Mouse (Mus musculus) c-Kit-positive CD71-positive TER-119-positive erythroid progenitor cells, embryonic 14.5 days (primary cell): ENCODE results near the gene Msx3.

ENCODE experiments used
- DNase-seq: peaks from one replicate; pipeline ENCODE4 v3.0.0-alpha.2; 2013; ENCODE audit warnings: low spot score

Msx3 gene

DNA sequence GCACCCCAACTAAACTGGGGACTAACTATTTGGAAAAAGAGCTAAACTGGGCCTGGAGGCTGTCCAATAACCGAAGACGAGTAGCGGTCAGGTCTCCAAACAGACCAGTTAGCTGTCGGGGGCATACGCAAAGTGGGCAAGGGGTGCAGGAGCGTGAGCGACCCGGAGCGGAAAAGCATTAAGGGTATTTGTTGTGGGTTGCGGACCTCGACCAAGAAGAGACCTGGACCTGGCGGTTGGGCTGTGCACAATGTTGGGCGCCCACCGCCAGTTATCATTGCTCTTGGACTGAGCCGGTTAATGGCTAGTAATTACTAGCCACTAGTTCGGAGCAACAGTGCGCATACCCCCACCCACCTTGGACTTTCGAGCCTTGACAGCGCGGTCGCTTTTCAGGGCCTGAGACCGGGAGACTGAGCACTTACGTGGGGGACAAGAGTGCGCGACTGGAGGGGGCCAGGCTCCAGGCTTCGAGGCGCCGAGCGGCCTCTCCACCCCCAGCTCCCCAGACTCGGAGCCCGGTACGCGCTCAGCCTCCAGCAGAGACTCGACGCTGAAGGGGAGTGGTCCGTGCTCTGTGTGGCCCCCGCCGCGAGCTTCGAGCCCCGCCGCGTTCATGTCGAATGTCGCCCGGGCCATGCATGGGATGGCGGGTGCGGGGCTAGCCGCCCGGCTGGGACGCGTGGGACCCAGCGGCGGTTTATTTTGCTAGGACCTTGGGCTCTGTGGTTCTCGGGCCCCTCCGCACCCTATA, at the start of gene Msx3:
TSS of gene Msx3 (minus strand) at position 729 of the 754 bp plus-strand sequence.
- no peak for DNase-seq

DNA sequence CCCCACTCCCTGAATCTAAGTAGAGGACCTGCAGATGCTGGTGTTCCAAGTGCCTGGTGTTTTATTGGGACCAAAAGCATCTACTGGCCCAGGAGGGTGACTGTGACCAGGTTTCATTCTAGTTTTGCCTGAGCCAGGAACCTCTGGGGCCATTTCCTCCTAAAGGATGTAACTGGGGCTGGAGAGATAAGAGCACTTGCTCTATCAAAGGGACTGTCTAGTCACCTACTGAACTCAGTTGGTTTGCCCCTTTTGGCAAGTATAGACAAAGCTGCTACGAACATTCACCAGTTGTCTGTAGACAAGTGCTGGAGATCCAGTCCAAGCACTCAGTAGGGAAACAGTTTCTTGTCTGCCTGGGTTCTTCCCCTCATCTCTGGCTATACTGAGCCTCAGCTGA, 49.6 kb upstream of the Msx3 start:
- DNase-seq = no peak

DNA sequence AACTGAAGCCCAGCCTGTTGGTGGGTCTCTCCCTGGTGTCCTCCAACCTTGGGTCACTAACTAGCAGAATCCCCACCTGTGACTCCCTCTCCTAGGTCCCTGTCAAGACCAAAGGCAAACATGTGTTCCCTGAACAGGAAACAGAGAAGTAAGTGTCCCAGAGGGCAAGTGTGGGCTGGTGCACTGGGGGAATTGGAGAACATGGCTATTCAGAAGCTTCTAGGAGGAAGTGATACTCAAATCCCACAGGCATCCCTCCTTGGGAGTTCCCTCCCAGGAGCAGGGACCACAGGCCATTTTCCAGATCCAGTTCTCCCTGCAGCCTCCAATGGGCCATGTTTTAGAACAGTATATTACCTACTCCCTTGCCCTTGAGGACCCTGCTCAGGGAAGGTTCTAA, 47.2 kb upstream of the Msx3 start:
- DNase-seq = no peak

DNA sequence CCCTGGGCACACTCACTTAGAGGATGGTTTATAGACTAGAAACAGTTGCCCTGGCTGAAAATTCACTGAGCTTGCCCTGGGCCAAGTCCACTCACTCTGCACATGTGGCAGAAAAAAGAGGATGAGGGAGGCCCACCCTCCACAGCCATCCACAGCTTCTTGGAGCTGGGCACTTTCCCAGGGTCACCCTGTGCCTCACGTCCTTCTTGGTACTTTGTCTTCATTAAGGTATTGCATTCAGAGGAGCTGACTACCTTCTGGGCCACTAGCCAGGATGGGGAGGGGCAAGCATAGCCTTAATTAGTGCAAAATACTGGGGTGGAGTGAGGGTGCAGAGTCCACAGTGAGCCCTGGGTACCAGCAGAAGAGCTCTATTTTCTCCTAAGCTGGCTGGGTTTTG, 46.7 kb upstream of the Msx3 start:
- no peak for DNase-seq

DNA sequence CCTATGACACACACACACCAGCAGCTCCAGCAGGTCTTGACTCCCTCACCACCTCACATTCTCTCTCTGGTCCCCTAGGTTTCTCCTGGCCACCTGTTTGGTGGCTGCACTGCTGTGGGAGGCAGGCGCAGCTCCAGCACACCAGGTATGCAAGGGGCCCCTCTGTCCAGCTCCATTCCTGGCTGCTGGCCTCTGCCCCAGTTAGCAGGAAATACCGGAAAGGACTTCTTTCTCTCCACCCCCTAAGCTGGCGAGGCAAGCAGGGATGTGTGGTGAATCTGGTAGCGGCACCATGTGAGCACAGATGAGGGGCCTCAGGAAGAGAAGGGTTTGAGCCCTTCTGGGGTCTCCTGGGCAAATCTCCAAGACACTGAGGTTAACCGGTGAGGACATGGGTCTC, 46.1 kb upstream of the Msx3 start:
- no peak for DNase-seq

DNA sequence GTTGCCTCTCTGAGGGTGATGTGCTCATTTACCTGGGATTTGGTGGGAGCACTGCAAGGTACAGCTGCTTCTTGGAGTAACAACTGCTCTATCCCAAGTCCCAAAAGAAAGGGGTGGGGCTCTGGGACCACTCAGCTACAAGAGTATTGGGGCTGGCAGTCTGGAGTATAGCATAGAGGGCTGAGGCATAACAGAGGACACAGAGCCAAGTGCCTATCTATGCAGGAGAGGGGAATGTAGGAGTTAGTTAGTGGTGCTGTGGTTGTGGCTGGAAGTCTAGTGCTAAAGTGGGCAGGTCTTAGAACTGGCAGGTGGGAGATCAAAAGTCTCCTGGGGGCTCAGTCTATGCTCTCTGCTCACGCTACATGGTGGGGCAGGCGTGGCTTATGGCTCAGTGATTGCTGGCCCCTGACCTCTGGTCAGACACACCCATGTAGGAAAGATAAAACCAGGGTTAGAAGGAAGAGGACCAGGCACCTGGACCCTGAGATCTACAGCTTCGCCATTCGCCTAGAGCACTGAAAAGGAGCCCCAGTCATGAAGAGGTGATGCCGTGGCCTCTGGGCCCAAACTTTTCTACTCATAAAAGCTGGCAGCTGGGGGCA, 44.1 kb upstream of the Msx3 start, which contains the start of gene Prap1:
TSS of gene Prap1 (plus strand) at position 472 of the 605 bp plus-strand sequence.
- DNase-seq = no peak

DNA sequence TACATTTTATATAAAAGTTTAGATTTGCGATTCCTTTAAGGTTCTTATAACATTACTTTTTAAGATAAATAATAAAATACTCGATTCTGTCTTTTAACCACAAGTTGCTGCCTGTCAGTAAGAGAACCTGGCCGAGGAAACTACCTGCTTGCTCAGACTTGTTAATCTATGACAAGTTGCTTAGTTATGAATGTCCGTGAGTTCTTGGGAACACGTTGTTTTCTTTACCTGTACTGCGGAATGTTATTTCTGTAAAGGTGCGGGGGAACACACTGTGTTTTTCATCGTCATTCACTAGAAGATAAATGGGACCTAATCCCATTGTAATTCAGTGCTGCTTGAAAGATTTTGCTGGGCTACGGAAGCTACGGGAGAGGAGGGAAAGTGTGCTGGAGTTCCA, 41.7 kb upstream of the Msx3 start:
- no peak for DNase-seq

DNA sequence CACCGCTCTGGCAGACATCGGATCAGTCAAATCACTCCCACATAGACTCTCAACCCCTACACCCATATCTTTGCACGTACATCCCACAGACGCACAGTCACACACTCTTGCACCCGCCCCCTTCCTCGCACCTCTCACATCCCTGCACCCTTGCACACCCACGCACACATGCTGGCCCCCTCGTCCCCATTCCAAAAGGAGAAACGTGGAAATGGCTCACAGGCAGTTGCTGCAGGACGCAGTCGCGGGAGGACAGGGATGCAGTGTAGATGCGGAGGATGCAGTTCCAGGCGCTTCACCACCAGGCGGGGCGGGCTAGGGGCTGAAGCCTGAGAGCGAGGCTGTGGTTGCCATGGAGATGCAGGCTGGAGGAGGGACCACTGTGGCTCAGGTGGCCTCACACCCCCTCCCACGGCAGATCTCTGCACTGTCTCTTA, 33.4 kb upstream of the Msx3 start, which contains the start of gene Caly:
TSS of gene Caly (minus strand) at position 307 of the 437 bp plus-strand sequence.
- DNase-seq = no peak

DNA sequence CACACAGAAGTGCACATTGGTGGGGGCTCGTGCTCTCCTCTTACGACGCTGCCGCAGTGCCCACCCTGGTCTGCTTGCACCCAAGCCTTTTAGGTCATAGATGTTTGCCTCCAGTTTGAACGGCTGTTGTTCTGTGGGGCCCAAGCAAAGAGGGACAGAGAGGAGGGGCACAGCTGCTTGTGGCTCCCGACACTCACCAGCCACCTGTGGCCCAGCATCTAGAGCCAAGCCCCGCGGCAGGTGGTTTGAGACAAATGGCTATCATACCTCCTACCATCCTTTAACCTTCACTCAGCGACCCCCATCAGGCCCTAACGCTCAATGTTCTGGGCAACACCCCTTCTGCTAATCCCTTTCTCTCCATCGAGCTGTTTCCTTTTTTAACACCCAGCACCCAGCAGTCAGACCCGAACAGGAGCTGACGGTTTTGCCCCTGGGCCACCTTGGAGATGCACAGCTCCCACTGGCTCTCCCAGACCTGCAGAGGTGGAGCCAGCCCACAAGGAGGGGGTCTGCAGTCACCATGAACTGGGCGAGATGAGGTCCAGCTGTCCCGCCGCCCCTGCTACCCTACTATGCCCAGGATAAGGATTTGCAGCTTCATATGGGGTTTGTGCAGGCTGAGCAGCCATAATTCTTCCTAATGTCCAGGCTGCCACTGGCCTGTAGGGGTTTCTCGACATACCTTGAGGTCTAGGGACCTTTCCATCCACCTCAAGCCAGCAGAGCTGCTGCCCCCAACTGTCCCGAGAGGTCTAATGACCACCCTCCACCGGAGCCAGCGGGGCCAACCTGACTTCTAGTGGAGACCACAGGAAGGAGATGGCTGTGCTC, 32.7 kb upstream of the Msx3 start:
- no peak for DNase-seq

DNA sequence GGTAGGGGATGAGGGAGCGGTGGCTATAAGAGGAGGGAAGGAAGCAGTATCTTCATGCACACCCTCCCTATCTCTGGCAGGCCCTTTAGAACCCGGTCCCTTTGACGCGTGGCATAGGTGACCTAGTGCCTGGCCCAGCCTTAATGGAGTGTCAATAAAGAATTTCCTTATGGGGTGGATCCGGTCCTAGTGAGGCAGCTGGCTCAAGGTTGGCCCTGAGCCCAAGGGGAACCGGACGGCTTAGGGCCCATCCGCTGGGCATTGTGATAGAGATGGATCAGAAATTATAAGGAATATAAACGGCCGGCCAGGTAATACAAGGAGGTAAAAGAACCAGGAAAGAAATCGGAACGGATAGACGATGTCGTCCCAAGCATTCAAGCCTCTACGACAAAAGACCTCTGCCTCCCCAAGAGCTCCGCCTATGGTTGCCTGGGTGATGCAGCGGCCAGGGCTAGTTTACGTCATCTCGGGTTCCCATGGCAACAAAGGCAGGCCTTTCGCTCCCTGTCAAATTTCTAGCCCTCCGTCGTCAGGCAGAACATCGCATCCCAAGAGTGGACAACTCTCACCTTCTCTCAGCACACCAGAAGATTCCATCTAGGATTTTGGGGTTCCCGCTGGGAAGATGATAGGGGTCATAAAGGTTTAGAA, 31.7 kb upstream of the Msx3 start:
- peak; percentile 26 for DNase-seq

DNA sequence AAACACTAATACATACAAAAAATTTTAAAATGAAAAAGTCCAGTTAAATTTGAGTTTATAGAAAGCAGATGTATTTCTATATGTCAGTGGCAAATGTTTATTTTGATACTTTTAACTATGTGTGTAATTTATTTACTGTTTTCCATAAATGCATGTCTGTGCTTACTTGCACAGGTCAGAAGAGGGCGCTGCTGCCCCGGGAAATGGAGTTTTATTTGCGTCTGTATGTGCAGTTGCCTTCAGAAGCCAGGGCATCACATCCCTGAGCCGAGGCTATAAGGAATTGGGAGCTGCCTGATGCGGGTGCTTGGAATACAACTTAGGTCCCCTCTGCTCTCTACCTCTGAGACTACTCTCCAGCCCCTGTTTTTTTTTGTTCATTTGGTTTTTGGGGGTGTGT, 29.8 kb upstream of the Msx3 start:
- peak; percentile 67 for DNase-seq

DNA sequence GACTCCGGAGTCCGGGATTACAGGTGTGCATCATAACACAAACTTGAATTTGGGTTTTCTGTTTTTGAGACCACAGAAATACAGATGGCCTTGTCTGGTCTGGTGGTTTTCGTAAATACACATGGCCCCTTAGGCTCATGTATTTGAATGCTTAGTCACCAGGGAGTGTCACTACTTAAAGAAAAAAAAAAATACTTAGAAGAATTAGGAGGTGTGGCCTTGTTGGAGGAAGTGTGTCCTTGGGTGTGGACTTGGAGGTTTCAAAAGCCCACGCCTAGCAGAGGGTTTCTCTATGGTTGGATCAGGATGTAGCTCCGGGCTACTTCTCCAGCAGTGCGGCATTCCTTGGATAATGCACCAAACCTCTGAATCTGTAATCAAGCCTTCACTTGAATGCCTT, 28.8 kb upstream of the Msx3 start:
- DNase-seq = no peak

DNA sequence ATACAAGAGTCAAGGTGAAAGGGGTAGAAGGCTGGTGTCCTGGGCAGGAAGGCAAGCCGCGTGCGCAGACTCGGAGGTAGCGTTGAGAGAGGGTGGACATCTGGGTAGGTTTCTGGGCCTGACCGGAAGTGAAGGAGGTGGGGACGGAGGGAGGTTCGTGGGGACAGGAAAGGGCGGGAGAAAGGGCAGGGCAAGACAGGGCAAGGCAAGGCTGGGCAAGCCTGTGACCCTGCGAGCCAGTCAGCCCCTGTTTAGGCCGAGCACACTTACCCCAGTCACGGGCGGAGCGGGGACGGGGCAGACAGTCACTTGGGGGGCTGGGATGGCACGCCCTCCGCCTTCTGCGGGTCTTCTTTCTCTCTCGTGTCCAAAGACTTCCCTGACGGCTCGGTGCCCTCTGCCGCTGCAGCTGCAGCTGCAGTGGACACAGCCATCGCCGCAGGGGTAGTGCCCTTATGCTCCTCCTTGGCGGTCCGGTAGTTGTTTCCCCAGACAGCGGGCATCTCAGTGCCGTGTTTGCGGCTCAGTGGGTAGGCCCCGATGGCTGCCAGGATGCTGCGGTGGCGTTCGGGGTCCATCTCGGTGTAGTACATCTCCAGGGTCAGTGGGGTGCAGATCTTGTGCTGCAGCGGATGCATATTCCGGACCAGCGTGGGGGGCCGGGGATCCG, 21.3 kb upstream of the Msx3 start:
- DNase-seq = no peak

DNA sequence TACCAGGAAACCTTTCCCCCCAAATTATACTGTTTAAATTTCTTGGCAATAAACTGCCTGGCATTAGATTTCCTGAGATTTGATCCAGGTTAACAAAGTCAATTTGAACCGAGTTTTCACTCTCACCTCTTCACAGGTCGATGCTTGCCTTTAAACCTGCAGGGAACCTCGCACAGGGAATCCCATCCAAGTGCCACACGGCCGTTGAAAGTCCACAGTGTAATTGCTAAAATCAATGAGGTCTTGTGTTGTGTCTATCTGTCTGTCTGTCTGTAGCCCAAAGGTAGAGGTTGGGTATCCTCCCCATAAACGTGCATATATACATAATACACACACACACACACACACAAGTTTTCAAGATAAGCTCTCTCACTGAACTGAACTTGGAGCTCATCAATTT, 18.5 kb upstream of the Msx3 start:
- DNase-seq = no peak

DNA sequence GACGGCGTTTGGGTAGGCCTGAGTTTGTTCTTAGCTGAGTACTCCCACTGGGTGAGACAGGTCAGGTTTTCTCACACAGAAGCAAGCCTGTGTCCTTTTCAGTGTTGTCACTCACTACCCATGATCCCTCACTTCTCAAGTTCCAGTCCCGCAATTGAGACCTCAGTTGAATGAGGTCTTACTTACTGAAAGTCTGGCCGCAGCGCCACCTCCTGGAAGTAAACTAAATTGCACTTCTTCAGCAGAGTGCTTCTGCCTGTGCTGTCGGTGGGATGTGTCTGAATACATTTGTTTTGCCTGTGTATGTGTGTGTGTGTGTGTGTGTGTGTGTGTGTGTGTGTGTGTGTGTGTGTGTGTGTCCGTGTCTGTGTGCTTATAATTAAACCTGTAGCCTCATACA, 14.2 kb upstream of the Msx3 start:
- DNase-seq = peak; percentile 62

DNA sequence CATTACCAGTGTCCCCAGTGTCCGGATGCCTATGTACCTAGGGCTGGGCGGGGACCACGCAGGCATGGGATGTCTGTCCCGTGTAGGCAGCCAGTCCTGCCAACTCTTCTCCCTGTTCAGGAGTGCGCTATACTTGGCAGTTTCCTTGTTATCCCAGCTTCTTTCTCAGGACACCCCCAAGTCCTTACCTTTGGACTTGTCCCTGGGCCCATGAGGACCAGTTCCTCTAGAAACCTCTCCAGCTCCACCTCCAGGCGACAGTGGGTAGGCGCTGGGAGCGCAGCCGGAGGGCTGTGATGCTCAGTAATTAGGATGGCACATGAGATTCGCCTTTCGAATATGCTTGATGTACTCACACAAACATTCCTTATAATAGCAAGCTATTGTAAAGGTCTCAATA, 13.4 kb upstream of the Msx3 start:
- DNase-seq = no peak

DNA sequence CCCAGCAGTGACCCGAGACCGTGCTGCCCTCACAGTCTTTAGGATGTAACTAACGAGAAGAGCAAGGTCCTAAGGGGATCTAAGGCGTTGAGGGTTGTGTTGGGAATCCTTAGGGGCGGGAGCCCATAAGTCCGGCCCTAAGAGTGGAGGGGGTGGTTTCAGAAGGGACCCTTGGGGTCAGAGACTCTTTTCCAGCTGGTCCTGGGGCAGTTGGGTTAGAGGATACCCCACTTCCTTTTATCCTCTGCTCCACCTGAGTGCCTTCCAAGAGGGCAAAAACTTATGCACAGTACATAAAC, 12.9 kb upstream of the Msx3 start:
- DNase-seq = no peak

DNA sequence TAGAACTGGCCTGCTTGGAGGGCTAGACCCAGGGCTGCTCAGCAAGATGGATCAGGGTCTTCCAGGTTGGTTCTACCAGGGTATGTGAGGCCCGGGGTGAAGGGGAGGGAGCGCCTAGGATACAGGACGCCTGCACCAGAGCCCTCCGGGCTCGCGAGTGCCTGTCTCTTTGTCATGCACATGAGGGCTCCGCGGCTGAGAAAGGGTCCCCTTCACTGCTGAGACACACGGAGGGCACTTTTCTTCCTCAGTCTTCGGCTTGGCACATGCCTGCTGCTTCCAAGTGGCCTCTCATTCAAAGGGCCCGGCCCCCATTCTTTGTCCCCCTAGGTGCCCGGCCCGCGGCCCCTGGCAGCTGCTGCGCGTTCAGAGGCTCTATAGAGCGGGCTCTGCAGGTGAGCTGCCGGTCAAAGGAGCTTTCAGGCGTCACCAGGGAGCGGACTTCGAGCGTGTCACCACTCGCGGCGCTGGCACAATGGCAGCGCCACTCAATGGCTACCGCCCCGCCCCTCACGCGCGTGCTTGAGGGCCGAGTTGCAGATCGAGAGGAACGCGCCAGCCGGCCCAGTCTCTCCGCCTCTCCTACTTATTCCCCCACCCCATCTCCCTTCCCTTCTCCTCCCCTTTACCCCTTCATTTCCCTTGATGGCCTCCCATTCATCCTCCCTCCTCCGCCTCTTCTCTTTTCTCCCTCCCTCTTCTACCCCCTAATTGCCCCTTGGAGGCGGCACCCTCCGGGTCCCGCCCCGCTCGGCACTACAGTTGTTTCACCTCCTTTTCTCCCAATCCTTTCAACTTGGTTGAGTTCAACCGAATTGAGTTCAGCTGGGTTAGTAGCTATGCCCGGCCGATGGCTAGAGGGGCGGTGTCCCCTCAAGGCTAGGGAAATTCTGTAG, 12.3 kb upstream of the Msx3 start:
- DNase-seq = no peak

DNA sequence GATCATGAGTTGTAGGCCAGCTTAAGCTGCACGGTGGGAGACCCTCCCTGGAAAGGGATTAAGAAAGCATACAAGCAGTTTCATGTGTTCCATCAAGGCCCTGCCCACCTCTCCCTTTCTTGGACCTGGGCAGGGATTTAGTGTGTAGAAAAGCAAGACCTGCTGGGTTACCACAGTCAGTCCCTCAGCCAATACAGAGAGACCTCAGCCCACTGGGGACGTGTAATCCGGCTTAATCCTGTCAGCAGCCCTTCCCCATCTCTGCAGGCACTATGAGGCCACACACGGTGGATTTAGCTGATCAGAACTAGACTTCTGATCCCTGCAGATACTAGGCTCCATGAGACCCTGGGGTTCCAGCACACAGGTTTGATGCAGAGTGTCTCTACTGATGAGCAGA, 10.7 kb upstream of the Msx3 start:
- no peak for DNase-seq

DNA sequence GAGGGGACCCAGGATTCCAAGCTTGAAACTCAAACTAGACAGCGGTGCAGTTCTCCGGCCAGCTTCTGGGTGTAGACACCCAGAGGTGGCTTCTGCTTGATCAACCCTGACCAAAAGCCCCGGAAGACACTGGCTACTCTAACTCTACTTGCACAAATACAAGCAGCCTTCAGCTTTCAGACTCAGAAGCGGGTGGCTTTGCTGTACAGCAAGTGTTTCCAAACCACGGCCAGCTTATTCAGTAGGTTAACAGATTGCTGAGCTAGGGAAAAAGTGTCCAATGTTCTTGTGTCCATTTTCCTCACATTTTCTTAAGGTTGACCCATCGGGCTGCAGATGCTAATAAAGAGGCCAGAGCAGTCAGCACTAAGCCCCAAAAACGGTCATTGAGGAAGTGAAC, 9.6 kb upstream of the Msx3 start:
- DNase-seq = no peak
